Mouse (Mus musculus) c-Kit-negative CD71-positive TER-119-positive erythroid progenitor cells, embryonic 14.5 days (primary cell): ENCODE results near the gene Retreg3.

Experiments used
- DNase-seq: peaks from one replicate; pipeline ENCODE4 v3.0.0-alpha.2; 2013; ENCODE audit warnings: low read depth, low spot score

The Retreg3 gene

DNA sequence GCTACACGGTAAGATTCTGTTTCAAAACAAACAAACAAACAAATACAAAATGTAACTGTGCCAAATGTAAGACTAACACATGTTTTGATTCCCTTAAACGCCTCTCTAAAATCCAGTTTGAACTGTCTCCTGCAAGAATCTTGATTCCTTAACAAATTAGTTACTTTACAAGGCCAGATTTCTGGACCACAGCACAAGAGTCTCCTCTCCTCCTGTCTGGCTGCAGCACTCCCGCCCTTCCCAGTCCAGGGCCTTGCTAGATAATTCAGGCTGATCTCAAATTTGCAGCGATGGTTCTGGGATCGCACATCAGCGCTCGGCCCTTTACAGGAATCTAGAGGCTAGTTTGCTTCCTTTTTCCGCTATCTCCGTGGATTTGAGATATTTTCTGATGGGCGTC is 38.0 kb downstream of the Retreg3 start:
- DNase-seq, result no peak

DNA sequence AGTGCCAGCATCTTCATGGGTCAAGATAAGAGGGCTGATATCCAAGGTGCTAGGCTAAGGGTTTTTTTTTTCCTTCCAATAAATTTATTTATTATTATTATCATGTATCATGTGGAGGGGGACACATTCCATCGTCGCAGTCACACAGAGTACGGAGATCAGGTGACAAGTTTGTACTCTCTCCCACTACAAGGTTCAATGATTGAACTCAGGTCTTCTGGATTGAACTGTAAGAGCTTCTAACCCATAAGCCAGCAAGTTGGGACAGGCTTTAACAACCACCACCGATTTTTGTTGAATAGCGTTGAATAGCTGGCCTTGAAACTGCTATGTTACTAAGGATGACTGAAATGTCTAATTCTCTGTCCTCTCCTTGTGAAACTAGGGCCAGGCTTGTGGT is 39.3 kb downstream of the Retreg3 start:
- DNase-seq, result no peak

DNA sequence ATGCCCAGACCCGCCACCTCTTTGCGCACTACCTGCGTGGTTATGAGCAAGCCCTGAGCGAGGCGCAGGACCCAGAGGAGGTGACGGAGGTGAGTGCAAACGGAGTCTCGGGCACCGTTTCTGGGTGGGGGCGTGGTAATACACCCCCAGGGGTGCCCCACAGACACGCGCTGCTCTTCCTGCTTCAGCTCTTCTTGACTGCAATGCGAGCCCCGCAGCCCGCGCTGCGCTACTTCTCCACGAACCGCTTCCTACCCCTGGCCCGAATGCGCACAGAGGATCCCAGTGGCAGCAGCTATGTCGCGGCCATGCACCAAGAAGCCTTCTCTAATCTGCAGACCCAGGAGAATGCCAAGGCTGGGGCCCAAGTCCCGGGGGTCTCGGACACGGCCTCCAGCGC is 39.9 kb downstream of the Retreg3 start:
- DNase-seq, result no peak

DNA sequence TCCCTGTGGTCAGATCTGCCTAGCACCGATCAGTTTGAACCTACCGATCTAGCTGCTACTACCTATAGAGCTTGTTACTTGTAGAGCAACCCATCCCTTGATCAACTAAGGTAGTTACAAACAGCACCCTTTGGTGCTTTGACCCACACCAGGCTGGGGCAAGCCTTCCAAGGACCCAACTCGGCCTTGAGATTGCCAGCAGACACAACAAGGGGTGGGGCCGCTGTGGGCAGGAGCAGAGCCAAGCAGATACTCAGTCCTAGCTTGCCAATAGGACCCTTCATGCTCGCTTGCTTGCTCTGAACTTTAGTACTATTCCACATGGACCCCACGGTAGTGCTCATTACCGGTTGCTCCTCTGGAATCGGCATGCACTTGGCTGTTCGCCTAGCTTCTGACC is 41.6 kb downstream of the Retreg3 start, which contains the start of gene Hsd17b1:
Gene Hsd17b1 (plus strand): TSS at position 291 of the 400 bp plus-strand sequence.
- DNase-seq, result no peak

DNA sequence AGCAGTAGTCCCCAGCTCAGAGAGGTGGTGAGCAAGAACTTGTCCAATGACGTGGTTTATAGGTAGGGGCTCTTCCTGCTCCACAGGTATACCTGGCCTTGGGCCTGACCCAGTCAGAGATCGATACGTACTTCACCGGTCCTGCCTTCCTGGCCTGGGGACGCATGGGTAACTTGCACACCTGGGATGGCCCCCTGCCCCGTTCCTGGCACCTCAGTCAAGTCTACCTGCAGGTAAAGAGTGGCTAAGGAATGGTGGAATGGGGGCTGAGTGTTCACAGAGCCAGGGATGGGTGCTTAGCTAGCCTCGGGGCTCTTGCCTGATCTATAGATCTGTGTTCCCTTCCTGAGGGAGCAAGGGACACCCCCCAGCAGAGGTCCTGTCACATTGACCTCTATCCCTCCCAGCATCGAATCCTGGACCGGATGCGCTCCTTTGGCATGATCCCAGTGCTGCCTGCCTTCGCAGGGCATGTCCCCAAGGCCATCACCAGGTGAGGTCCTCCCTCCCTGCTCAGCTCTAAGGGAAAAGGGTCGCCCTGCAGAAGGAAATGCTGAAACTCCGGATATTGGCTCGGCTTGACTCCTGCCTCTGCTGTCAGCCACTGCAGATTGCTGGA is 47.8 kb downstream of the Retreg3 start:
- DNase-seq, result no peak

DNA sequence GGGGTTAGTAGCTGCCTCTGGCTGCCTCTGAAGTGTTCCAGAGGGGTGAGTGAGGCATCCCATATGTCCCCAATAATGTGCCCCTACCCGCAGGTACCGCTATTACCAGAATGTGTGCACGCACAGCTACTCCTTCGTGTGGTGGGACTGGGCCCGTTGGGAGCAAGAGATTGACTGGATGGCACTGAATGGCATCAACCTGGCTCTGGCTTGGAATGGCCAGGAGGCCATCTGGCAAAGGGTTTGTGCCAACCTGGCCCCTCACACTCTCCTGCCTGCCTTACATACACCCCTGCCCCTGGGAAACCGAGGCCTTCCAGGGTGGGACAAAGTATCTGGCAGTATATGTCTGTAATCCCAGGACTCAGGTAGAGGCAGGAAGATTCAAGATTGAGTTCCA is 48.7 kb downstream of the Retreg3 start:
- no peak for DNase-seq

DNA sequence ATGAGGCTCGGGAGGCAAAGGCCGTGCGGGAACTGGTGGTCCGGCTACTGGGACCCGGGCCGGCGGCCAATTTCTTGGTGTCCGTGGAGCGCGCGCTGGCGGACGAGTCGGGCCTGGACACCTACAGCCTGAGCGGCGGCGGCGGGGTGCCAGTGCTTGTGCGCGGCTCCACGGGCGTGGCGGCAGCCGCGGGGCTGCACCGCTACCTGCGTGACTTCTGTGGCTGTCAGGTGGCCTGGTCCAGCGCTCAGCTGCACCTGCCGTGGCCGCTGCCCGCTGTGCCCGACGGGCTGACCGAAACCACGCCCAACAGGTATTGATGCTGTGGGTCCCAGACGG is 49.5 kb downstream of the Retreg3 start:
- no peak for DNase-seq

DNA sequence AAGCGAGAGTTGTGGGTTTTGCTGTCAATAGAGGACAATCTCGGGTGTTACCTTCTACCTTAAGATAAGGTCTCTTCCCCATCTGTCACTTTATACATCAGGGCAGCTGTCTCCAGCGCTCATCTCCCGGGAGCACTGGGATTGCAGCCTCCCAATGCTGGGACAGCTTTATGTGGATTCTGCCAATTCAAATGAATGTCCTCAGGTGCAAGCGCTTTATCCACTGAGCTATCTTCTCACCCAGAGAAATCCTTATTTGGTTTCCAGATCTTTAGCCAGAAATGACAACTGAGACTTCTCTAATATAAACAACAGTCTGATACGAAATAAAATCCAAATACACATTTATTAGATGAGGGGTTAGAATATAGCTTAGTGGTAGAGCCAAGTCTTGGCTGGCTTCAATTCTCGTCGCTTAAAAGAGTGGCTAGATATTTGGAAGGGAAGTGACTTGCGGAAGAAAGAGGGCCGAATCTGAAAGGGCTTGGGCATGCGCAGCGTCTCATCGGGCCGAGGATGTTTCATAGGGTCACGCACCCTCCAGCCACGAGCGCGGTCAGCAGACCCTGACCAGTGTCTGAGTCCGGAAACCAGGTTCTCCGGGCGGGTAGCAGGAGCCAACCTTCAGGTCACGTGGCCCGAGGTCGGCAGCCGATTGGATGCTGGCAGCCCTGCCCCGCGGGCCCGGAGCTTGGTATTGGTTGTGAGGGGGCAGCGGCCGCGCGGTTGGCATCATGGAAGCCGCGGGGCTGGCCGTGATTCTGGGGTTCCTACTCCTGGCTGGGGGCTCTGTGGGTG is 50.1 kb downstream of the Retreg3 start, which contains the start of gene Naglu:
Gene Naglu (plus strand): TSS at position 622 of the 798 bp plus-strand sequence.
- peak; percentile 79 for DNase-seq

DNA sequence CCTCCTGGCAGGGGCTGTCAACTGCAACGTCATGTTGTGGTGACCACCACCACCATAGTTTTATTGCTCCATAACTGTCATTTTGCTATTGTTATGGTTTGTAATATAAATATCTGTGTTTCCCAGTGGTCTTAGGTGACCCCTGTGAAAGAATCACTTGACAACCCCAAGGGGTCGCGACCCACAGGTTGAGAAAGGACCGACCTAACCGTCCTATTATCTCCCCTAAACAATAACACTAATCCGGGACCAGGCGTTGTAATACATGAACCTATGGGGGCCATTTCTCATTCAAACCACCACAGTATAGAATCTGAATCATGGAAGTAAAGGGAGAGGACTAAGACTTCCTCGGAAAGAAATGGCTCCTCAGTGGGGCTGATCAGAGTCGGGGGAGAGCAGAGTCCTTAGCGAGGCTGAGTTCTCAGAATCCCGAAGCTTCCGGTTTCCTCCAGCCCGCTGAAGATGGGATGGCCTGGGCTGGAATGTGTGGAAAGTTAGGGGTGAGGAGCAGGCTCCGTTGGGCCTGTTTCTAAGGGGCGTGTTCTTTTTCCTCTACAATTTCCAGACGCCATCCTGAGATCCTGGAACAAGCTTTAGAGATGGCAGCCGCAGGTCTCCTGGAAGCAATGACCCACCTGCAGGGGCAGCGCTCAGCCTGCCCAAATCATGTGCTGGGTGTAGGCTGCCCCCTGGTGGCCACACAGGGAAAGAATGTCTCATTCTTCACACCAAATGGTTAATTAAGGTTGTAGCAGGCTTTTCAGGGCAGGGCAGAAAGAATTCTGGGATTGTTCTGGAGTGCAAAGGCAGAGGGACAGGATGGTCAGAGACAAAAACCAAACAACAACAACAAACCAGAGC is 52.9 kb downstream of the Retreg3 start:
- peak; percentile 63 for DNase-seq

DNA sequence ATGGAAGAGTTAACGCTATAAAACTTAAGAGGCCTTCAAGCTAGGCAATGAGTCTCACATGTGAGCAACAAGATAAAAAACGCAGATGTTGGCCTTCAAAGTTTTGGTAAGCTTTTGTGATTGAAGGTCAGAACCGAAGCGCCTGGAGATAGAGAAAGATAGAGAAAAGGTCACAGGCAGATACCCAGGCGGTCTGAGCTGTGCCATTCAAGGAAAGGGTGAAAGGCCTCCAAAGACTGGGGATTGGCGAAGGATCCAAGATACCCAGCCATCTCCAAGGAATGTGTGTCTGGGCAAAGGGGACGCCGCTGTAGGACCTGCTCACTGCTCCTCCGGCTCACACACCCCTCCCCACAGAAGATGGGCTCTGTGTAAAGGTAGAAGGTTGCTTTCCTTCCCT is 54.7 kb downstream of the Retreg3 start:
- no peak for DNase-seq

DNA sequence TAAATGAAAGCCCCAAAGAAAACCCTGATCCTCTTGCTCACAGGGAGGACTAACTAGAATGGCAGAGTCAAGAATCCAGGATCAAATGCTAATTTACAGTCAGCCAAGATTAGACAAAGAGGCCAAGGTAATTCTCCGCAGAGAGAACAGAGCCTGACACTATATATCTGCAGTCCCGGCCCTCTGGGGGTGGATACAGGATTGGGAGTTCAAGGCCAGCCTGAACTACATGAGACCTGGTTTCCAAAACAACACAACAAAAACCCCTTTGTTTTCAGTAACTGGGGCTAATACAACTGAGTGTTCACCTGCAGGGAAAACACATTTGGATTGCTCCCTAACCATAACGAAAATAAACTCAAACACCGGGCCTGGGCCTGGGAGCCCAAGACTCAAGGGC is 55.2 kb downstream of the Retreg3 start:
- DNase-seq, result no peak

DNA sequence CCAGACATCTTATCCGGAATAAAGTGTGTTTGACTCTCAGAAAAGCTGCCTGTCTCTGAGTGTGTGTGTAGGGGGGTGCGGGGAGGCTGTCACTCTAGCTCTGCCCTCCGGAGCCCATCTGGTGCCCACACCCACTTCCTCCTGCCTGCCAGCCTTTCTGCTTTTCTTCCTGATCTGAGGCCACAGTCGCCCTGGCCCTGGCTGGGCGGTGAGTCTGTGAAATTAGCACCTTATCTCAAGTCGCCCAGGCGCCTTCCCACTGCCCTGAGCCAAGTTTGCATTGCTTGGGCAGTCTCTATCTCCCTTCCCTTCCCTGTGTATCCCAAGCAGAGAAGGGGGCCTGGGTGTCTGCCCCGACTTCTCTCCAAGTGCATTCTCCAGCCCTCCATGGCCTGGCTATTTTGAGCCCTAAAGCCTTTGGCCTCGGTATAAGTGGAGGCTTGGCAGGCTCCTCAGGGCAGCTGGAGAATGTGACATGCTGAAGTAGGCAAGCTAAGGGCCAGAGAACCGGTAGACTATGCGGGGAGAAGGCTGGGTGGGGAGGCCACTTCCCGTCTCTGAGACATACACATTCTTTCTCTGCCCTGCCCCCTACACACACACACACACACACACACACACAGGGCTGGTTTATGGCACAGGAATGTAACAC is 55.9 kb downstream of the Retreg3 start:
- DNase-seq, result peak; percentile 83

DNA sequence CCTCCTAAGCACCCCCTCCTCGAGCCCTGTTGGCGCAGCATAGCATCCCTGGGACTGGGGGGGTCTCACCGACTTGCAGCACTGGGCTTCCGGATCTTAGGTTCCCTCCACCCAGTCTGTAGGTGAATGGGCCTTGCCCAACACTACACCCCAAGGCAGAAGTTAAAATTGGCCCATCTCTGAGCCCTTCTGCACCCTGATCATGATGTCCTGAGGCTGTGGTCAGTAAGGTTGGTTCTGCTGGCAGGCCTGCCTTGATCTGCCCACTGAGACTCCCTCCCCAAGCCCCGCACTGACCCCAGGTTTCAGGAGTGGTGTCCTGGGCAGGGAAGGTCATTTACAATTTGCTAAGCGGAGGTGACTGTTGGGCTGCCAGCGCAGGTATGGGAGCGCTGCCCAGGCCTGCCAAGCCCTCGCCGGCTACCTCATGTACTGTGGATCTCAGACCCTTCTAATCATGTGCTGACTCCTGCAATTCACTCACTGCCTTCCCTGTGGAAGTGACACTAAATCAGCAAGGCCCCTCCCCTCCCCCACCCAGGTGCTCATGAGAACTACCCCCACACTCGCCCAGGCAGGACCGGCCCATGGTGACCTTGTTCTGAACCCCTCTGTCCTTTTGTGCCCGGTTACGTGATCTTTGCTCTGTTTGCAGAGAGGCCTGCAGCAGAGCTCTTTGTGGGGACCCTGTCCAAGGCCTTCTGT is 56.6 kb downstream of the Retreg3 start:
- no peak for DNase-seq

DNA sequence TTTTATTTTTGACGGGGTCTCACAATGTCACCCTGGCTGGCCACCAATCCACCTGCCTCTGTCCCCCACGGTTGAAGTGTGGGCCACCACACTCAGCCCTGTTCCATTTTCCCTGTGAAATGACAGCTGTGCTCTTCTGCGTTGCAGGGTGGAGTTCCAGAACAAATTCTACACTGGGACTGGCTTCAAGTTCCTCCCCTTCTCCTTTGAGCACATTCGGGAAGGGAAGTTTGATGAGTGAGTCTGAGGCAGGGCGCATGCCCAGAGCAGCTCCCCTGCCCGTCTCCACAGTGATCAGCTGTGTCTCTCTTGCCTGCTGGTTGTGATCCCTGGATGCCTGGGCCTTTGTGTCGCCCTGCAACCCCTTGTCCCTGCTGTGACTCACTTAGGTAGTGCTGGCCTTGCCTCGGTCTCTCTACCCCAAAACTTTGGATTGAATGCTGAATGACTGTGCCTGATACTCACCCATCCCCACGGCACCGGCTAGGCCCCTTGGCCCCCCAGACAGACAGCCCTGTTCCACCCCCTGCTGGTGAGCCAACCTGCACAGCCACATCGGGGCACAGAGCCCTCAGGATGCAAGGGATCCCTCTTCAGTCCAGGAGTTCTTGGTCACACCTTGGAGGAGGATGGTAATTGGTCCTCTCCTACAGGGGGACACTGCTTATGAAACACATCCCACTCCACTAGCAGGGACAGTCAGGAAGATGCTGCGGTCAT is 57.4 kb downstream of the Retreg3 start:
- DNase-seq, result no peak

DNA sequence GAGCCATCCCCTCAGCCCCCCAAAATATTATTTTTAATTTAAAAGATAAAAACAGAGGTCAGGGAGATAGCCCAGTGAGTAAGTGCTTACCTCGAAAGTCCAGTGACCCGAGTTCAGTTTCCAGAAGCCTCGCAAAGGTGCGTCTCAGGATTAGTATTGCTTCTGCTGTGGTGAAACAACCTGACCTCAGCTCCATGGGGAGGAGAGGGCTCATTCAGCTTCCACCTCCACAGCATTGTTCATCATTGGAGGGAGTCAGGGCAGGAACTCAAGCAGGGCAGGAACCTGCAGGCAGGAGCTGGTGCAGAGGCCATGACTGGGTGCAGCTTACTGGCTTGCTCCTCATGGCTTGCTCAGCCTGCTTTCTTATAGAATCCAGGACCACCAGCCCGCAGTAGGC is 58.6 kb downstream of the Retreg3 start:
- DNase-seq, result no peak

DNA sequence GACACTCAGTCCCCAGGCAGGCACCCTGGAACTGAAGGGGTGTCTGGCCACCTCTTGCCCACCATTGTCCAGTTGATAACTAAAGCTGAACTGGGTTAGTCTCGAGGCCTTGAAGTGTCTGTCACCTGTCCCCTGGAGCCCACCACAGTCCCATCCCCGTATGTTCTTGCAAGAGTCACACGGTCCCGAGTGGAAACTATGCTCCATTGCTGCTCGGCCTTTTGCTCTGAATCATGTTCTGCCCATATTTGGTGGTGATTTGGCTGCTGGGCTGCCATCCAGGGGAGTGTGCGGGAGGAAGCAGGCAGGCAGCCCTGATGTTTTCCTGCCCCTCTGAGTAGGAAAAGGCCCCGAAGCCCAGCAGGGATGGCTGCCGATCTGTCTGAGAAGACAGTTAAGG is 59.6 kb downstream of the Retreg3 start:
- no peak for DNase-seq

DNA sequence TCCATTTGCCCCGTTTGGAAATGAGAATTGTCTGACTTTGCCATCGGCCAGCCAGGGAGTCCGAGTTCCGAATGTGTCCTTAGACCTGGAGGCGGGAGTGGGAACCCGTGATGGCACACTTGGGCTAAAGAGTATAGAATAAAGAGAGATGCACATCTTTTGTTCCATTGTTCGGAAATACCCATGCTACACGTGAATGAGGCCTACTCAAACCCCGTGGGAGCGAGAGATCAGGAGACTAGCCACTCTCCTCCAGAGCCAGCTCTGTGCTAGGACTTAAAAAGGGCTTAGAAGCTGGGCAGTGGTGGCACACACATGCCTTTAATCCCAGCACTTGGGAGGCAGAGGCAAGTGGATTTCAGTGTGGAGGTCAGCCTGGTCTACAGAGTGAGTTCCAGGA is 60.2 kb downstream of the Retreg3 start:
- DNase-seq, result no peak

DNA sequence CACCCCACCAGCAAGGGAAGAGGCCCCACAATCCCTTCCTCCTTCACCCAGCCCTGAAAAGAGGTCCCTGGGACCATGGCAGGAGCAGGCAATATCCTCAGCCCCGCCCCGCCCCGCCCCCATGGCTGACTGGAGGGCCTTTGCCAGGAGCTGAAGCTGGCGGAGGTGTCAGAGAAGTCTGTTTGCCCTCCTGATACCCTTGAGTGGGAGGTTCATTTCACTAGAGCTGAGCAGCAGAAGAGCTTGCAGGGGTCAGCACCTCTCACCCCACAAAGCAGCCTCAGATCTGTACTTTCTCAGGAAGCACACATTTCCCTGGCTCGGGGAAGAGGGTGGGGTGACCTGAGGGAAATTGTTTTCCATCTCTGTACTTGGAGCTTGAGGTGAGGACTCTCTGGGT is 61.0 kb downstream of the Retreg3 start:
- no peak for DNase-seq

DNA sequence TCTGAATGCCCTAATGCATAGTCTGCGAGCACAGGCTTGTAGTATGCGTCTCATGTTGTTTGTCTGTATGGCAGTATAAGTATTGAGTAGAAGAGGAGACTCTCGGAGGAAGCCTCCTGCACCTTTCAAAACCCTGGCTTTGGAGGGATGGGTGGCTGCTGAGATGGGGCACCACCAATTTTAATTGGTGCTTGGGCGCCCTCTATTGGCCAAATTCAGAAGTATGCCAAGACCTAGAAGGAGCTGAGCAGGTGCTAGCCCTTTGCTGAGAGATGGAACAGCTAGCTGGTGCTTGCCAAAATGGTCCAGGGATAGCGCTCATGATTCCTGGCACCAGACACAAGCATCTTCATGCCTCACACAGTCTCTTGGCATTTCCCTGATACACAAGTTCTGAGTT is 61.8 kb downstream of the Retreg3 start:
- peak; percentile 70 for DNase-seq

DNA sequence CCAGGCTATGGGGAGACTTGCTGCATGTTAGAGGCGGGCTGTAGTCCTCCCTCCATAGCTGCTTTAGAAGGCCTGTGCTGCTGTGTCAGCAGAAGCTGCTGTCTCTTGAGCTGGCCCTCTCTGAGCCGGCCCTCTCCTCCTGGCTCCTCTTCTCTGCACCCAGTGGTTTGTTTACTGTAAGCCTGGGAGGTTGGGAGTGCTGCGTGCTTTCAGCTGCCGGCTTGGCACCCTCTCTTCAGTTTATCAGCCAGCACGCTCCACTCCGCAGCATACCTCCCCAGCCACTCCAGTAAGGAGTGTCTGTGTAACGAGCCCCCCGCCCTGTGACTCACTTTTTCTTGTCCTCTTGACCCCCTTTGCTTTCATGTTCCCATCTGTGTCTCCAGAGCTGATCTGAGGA is 62.8 kb downstream of the Retreg3 start:
- DNase-seq, result no peak

DNA sequence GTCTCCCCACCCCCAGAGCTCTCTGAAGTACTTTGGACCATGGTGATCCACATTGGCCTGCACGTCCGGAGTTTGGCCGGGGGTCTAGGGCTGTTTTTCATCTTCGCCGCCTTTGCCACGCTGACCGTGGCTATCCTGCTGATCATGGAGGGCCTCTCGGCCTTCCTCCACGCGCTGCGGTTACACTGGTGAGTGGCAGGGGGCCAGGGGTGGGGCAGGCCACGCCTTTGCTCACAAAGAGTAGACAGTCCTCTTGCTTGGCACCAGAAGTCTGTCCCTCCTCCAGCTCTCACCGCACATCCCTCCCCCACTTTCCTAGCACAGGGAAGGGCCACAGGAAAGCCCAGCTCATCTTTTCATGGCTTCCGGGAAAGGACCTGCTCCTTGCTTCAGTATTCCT is 64.3 kb downstream of the Retreg3 start:
- no peak for DNase-seq
